Mouse (Mus musculus): ENCODE measurements around the gene 5330417H12Rik. TPM values are rescaled to one million over a fixed set of nuclear protein-coding genes. Genes with fewer than 3 reads are reported as not detected.

The 5330417H12Rik gene
- total RNA-seq (2021), result not detected
- long read RNA-seq, experiment 1, result 0 reads
- long read RNA-seq, experiment 2, result 0 reads

GRCm38 (mm10) chr7:107625061-107625460 is at the start of gene 5330417H12Rik:
Gene 5330417H12Rik (minus strand): TSS chr7:107625161.
- no peak for DNase-seq (ENCODE audit: low spot score)

DNA sequence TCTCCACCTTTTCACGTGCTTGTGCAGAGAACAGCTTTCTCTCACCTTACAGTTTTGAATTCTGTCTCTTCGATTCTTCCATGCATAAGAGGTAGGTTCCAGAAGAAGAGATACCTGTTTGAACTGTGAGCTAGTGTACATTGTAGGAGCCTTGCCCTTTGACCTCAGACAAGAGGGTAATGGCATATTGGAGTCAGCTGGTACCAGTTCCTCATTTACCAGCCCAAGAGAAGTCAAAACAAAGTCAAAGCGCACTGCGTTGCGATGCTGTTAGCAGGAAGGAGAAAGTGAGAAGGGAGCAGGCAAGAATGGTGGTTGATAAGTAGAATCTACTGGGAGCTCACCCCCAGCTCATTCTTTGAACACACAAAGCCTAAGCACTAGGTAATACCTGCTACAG is 43.6 kb upstream of the 5330417H12Rik start:
- DNase-seq (ENCODE audit: low spot score), result no peak

- peak; percentile 35 for DNase-seq (ENCODE audit: low spot score)
These were observed 41.4 kb upstream of the 5330417H12Rik start for GRCm38 (mm10) chr7:107666262-107666902.

DNA sequence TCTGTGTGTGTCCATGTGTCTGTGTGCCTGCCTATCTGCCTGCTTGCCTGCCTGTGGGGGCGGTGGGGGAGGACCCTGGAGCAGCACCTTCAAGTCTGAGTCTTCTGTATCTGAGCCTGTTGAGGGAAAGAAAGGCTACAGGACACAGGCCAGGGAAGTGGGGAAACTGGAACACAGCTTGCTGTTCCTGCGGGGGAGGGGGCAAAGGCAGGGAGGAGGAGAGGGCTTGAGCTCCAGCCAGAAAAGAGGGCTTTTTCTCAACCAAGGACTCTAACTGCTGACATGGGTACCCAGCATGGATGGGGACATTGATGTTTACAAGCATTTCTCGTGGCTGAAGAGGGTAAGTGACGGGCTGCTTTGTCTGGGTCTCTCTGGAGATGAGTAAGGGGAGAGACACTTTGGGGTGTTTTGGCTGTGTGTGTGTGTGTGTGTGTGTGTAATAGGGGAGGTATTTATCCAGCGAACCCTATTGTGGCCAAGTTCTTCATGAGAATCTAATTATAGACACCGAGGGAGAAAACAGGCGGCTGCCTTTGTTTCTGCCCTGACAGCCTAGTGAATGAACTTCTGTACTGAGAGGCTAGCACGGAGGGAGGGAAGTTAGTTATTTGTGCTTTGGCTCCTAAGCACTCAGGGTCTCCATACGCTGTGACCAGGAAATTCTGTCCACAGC is 40.8 kb upstream of the 5330417H12Rik start:
- peak; percentile 68 for DNase-seq (ENCODE audit: low spot score)

DNA sequence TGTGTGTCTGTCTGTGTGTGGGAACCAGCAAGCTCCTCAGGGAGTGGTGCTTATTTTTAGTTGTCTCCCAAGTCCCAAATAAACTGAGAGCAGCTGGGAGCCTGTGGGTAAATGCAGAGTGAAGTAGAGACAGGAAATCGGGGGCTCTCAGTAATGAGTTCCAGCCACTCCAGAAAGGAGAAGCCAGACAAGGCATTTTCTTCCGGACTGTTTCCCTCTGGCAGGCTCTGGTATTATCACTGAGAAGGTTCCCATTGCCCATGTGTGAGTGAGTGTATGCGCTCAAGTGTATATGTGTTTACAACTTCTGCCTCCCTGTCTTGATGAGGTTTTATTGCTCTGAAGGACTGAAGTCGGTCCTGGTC is 40.2 kb upstream of the 5330417H12Rik start:
- peak; percentile 30 for DNase-seq (ENCODE audit: low spot score)

DNA sequence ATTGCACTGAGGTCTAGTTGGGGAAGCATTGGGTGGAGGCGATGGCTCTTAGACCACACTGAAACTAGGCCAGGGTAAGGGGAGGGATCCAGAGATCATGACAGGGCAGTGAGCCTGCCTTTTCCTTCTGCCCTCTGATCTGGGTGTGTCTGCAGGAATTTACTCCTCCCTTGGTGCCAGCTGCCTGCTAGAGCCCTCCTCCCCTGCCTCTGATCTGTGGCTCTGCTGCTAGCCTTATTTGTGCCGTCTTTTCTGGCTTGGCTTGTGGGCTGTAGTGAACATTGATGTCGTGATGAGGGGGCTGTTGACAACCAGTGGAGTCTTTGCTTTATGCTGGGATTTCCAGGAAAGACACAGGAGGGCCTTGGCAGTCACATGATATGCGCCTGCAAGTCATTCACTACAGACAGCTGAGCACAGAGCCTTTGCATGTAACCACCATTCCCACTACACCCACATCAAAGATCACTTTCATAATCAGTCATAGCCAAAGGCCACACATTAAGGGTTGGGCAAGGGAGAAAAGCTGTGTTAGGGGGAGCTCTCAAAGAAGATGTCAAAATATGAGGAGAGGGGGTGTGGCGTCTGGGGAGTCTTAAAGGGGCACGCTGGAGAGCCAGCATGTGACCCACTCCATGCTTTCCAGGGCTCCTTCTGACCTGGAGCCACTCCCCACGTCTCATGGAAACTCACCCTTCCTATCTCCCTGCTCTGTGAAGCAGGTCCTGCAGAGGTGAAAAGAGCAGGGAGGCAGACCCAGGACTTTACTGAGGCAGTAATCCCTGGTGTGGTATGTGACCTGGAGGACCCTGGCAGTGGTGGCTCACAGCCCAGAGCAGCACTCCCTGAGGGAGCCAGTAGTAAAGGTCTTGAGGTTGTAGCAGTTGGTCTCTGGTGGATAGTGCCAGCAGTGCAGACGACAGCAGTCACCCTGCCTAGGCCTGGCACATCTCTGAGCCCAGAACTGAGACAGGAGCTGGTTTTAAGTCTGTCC is 39.4 kb upstream of the 5330417H12Rik start:
- peak; percentile 75 for DNase-seq (ENCODE audit: low spot score)

DNA sequence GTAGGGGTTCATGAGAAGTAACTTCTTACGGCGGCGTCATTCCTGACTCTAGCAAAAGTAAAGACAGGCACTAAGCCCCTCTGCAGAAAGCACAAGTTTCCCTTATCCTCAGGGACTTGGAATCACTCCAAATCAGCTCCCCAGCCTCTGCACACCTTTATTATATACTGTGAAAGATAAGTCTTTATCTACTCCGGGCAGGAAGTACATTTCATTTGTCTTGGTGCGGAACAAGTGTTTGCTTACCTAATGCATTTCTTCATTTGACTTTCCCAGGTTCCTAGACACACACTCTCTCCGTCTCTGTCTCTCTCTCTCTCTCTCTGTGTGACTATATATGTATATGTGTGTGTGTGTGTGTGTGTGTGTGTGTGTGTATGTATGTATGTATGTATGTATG is 38.7 kb upstream of the 5330417H12Rik start:
- no peak for DNase-seq (ENCODE audit: low spot score)

- no peak for DNase-seq (ENCODE audit: low spot score)
These were observed 36.9 kb upstream of the 5330417H12Rik start for GRCm38 (mm10) chr7:107661843-107662281.

DNA sequence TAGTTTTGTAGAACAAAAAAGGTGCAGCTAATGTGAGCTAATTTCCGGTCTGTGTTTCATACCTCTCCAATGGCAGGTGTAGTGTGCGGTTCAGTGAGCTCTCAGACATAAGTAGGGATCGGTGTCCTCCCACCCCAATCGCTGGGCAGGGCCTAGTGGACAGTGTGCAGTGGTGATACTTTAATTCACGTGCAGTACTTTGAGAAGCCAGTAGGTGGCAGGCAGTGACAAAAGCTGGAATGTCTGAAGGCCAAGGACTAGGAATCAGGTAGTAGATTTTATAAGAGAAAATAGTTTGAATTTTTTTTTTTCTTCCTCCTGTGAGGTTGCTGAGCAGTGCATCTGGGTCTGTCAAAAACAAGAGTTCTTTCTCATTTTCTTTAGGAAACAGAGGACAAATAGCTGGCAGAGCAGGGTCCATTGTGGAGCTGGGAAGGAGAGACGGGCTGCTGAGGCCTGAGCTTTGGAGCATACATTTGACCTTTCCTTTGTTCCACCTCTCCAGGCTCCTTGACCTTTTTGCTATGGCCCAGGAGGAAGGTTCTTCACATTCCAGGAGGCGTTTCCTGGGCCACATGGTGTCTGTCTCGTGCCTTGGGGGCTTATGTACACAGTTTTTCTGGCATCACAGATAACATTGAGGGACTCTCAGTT is 36.4 kb upstream of the 5330417H12Rik start:
- DNase-seq (ENCODE audit: low spot score), result peak; percentile 80

DNA sequence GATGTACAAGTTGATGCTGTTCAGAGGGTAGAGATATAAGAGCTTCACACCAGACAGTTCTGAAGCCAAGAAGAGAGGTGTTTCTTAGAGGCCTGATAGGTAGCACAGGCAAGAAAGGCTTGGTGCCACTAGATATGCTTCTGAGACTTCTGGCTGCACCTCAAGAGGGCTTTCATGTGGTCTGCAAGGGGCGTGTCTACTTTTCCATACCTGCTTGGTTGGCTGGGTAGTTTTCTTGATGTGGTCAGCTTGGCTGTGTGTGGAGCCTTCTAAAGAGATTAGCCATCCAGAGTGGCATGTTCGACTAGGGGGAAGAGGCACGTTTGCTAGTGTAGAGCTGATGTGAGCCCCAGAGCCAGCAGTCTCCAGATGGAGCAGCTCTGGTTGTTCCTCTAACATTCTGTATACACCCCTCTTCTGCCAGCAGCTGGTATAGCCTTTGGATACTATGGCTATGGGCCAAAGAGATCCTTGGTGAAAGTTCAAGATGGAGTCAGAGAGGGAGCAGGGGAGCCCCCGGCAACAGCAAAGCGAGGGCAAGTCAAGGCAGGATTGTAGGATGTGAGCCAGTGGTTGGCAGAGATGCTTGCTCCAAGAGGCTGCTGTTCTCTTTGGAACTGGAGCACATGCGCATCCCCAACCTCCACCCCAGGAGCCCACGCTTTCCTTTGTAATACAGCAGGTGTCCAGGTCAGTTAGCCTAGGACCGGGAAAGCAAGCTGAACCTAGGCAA is 34.4 kb upstream of the 5330417H12Rik start:
- DNase-seq (ENCODE audit: low spot score), result no peak

GRCm38 (mm10) chr7:107656451-107656850 is 31.5 kb upstream of the 5330417H12Rik start:
- DNase-seq (ENCODE audit: low spot score), result no peak

GRCm38 (mm10) chr7:107651821-107652220 is 26.9 kb upstream of the 5330417H12Rik start:
- DNase-seq (ENCODE audit: low spot score), result no peak

GRCm38 (mm10) chr7:107649990-107650389 is 25.0 kb upstream of the 5330417H12Rik start:
- DNase-seq (ENCODE audit: low spot score), result no peak

DNA sequence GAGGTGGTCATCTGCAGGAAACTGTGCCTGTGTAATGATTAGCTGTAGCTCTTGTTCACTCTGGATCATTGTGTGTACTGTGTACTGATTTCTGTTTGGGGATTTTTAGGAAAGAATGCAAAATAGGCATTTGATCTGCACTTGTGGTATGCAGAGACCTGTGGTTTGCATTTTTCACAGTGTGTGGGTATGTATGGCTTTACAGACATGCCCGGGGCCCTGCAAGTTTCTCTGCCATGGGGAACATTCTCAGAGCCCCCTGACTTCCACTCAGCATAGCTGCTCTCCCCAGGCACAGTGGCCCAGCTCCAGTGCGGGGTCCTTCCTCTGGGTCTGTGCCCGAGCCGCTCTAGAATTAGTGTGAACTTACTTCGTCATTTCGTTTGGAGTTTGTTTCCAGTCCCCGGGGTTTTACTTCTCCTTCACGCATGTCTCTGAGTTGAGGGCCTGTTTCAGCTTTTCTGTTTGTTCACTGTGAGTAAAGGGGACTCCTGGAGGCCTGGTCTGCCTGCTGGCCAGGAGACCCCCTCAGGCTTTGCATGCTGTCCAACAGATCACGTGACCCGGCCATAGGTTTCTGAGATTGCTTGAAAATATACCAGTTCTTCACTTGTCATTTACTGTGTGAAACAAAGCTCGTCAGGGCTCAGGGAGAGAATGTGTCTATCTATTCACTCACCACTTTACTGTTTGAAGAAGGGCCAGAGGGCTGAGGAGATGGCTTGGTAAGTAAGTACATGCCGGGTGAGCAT is 24.2 kb upstream of the 5330417H12Rik start:
- DNase-seq (ENCODE audit: low spot score), result no peak

DNA sequence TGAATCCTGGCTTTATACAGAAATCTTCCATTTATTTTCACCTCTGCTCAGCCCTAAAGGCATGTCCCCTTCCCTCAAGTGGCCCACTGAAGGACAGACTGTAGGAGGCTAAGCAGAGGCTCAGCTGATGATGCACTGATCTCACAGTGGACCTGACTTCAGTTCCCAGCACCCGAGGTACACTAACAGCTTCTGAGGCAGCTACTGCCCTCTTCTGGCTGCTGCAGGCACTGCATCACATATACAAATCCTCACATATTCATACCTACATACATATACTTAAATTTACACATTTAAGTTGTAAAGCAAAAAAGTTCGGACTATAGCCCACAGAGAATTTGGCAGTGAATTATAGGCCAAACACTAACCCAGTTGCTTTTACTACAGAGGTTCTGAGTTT is 20.0 kb upstream of the 5330417H12Rik start:
- no peak for DNase-seq (ENCODE audit: low spot score)

DNA sequence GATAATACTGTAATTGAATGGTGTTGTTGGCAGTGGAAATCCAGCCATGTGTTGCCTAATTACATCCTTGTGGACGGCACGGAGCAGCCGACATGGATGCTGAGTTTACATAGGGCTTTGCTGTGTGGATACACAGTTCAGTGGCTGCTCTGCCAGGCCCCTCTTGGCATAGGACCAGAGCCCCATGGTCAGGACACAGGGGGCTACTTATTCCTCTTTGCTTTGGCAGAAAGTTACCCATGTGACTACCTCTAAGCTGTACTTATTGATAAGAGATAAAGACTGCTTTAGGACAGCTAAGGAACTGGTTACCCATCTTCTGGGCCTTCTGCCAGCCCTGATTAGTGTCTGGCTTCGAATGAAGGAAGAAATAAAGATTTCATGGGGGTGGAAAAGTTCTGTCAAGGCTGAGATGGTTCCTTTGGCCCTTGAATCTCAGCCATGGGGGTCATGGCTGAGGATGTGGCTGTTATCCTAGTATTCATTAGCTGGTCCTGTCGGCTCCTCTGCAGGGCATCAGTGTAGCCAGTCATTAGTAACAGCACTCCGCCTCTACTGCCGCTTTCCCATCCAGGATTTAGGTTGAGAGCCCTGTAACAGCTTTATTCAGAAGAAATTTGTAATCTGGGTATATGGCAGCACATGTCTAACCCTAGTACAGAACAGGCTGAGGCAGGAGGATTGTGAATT is 17.8 kb upstream of the 5330417H12Rik start:
- no peak for DNase-seq (ENCODE audit: low spot score)

DNA sequence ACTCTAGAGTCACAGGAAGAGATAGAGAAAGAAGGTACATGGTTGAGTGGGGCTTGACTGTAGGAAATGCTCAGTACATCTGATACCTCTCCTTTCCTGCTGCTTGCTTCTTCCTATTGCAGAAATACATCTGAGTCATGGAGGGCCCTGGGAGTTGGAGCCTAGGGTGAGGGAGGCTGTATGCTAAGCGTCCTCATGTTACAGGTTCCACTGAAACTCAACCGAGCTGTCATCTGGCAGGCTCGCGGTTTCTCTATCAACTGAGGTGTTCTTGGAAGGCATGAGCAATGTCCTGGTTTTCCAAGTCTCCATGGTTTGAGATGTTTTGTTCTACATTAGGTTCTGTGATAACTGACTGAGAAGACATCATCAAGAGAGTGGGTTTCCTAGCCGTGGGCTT is 13.1 kb upstream of the 5330417H12Rik start:
- peak; percentile 57 for DNase-seq (ENCODE audit: low spot score)

DNA sequence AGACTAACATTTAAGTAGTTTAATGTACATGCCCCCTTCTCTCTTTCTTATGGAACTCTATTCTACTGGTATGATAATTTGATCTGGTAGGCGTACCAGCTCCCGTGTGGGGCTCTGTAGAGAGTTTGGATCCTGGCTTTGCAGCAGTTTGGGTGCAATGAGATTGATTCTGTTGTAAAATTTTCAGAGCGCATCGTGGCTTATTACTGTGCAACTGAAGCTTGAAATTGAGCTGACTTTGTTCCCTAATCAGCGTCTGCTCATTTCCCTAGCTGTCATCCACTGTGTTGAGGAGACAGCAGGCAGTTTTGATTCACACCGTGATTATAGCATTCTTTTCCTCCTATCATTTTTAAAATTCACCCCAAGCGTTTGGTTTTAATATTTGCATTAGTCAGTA is 12.4 kb upstream of the 5330417H12Rik start:
- no peak for DNase-seq (ENCODE audit: low spot score)

- DNase-seq (ENCODE audit: low spot score), result peak; percentile 13
These were observed 8.2 kb upstream of the 5330417H12Rik start for GRCm38 (mm10) chr7:107633201-107633600.

Data from gastrocnemius, adult 18-20 months (tissue).